Mouse (Mus musculus): ENCODE data around the gene Terf2ip.

The Terf2ip gene

GRCm38 (mm10) chr8:112010997-112011815 is at the start of gene Terf2ip, which contains the start of gene Kars:
Gene Terf2ip (plus strand): TSS chr8:112011398.
Gene Kars (minus strand): TSS chr8:112011323.
- peak; percentile 96 for DNase-seq (ENCODE audit: low read depth, low spot score)

GRCm38 (mm10) chr8:111962589-111962988 is 48.6 kb upstream of the Terf2ip start:
- DNase-seq (ENCODE audit: low read depth, low spot score), result no peak

DNA sequence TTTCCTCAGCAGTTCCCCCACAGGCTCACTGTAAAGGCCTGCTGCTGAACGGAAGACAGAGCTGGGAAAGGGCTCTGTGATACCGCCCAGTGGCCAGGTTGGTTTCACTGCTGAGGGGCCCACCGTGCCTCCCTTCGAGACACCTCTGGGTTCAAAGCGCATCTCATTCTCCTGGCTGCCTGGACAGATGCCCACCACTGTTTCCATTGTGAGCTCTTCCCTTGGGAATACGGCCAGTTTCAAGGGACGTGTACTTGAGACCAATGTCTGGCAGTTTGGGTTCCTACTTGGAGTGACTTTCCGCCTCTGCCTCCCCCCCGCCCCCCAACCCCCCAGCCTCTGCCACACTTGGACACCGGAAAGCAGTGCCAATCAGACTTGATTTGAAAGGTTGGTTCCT is 48.1 kb upstream of the Terf2ip start:
- DNase-seq (ENCODE audit: low read depth, low spot score), result no peak

- no peak for DNase-seq (ENCODE audit: low read depth, low spot score)
Measured at GRCm38 (mm10) chr8:111963546-111963945, 47.7 kb upstream of the Terf2ip start.

DNA sequence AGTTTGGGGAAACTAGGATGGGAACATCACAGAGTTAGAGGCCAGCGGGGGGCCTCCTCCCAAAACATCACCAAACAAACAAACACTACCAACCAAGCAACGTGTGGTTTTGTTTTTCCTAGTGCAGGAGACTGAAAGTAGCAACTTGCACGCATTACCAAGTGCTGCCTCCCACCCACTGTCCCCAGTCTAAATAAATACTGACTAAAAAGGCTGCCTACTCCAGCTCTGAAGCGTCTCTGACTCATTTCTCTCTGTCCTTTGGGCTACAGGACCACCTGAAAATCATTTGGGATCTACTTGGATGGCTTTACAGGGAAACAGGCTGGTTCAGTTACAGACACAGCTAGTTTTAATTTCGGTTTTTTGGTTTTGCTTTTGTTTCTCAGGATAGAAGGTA is 46.8 kb upstream of the Terf2ip start:
- DNase-seq (ENCODE audit: low read depth, low spot score), result no peak

DNA sequence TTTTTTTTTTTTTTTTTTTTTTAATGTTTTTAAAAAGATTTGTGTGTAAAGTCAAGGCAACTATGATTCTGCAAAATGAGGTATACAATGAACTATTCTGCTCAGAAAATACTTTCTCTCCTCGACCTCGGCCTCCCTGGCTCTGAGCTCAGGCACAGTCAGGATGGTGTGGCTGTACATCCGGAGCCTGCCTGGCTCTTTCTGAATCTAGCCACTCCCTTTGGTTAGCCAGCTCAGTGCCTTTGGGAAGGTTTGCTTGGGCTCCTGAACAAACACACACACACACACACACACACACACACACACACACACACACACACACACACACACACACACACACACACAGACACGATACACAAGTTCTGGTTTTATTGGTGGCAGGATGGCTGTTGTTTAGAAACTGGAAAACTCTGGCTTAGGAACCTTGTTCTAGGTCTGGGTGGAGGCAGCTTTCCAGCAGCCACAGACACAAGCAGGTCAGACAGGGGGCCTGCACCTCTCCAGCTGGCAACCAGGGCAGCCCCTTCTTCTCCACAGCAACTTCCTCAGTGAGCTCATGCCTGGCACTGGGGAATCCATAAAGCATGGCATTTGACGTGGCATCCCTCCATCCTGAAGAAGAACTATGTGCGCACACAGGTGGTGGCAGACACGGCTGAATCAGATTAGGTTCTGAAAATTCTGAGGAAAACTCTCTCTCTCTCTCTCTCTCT is 46.2 kb upstream of the Terf2ip start:
- no peak for DNase-seq (ENCODE audit: low read depth, low spot score)

- peak; percentile 25 for DNase-seq (ENCODE audit: low read depth, low spot score)
Measured at GRCm38 (mm10) chr8:111967246-111967870, 43.8 kb upstream of the Terf2ip start.

- no peak for DNase-seq (ENCODE audit: low read depth, low spot score)
Measured at GRCm38 (mm10) chr8:111968541-111968940, 42.7 kb upstream of the Terf2ip start.

DNA sequence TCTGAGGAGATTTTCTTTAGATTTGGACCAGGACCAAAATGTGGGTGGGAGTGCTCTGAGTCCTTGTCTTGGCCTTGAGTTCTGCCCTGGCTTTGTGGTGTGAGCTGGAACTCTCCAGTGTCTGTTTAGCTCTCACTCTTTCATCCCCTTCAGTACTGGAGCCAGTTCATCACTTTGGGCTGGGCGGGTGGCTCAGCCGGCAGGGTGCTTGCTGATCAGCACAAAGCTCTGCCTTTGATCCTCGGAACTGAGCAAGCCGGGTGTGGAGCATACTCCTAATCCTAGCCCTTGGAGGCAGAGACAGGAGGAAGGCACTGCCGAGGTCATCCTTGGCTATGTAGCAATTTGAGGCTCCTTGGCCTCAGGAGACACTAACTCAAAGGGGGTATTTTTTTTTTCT is 42.2 kb upstream of the Terf2ip start:
- DNase-seq (ENCODE audit: low read depth, low spot score), result no peak

- DNase-seq (ENCODE audit: low read depth, low spot score), result peak; percentile 35
Measured at GRCm38 (mm10) chr8:111974138-111974537, 37.1 kb upstream of the Terf2ip start.

- no peak for DNase-seq (ENCODE audit: low read depth, low spot score)
Measured at GRCm38 (mm10) chr8:111975706-111976105, 35.5 kb upstream of the Terf2ip start.

DNA sequence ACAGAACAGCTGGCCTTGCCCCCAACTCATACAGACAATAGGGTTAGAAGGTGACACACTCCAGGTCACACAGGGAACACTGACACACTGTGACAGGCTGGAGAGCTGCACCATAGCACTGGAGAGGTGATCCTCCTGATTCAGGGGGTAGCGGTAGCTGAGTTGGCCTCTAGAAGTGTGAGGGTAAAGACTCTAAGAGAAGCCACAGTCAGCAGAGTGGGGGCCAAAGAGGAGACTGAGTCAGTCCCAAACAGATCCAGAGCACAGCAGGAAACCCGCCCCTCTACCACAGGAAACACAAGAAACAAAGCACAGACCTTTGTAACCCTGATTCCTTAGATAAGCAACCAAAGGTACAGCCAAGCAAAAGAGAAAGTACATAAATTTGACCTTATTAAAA is 34.9 kb upstream of the Terf2ip start:
- DNase-seq (ENCODE audit: low read depth, low spot score), result peak; percentile 58

- no peak for DNase-seq (ENCODE audit: low read depth, low spot score)
Measured at GRCm38 (mm10) chr8:111978147-111978546, 33.1 kb upstream of the Terf2ip start.

DNA sequence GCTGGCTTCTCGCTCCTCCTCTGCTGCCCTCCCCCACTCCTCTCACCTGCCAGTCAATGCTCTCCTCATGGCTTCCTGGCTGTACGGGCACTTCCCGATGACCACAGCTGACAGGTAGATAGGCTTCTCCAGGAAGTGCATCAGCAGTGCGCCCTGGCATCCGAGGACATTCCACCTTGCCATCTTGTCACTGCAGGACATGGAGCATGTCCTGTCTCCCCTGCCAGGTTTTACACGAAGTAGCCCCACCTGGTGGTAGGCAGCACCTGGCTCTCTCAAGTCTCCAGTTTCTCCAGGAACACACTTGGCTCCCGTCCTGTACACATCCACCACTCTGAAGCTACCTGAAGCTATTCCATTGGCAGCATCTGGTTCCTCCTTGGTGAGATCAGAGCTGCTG is 29.1 kb upstream of the Terf2ip start:
- peak; percentile 56 for DNase-seq (ENCODE audit: low read depth, low spot score)

- DNase-seq (ENCODE audit: low read depth, low spot score), result no peak
Measured at GRCm38 (mm10) chr8:111984511-111984910, 26.7 kb upstream of the Terf2ip start.

DNA sequence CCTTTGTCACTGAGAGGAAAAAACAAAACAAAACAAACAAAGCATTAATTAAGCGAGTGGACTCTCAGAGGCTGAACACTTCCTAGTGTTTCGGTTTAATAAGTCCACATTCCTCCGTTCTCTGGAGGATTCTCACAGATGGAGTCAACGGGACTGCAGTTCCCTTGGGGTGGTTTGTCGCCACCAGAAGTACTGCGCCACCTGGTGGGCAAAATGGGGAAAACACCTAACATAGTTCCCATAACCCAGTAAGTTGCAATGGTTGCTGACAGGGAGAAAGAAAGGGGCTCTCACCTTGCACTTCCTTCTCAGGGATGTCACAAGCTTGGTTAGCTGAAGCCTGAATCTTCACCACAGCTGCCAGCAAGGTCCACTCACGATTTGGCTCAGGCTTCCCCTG is 21.3 kb upstream of the Terf2ip start:
- DNase-seq (ENCODE audit: low read depth, low spot score), result peak; percentile 90

DNA sequence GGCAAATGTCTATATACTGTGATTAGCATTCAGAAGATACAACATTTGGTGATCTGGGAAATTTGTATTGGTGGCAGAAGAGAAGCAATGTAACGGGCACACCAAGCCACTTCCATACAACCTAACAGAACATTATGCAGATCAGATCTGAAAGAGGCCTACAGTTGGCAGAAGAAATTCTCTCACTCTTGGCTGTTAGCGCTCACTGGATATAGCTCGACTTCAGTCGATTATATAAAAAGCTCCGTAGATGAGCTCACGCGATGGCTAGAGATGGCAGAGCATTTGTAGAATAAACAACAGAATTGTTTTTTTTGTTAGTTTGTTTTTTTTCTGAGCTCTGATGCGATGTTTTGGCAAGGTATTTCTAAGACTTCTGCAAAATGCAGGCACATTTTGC is 19.9 kb upstream of the Terf2ip start:
- DNase-seq (ENCODE audit: low read depth, low spot score), result no peak

- DNase-seq (ENCODE audit: low read depth, low spot score), result peak; percentile 92
Measured at GRCm38 (mm10) chr8:111992013-111992702, 19.0 kb upstream of the Terf2ip start, which contains the start of gene Adat1. Gene Adat1 (minus strand): TSS chr8:111992302.

- DNase-seq (ENCODE audit: low read depth, low spot score), result no peak
Measured at GRCm38 (mm10) chr8:111992703-111993039, 18.5 kb upstream of the Terf2ip start.

- DNase-seq (ENCODE audit: low read depth, low spot score), result no peak
Measured at GRCm38 (mm10) chr8:112004754-112005153, 6.4 kb upstream of the Terf2ip start.

DNA sequence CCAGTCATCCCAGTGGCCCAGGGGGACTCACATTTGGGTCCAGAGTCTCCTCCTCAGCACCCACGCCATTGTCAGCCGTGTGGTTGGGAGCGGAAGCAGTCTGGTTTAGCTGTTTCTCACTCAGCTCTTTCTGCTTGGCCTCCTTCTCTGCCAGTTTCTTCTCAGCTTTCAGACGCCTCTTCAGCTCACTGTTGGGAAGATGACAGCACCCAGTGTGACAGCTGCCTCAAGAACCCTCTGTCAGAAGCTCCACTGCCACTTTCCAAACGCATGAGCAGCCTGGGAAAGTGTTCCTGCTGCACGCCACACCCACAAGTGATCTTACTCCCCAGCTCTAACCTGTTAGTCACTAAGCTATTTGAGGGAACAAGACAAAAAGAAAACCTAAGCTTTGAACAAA is 5.6 kb upstream of the Terf2ip start:
- DNase-seq (ENCODE audit: low read depth, low spot score), result no peak

- no peak for DNase-seq (ENCODE audit: low read depth, low spot score)
Measured at GRCm38 (mm10) chr8:112007669-112008068, 3.5 kb upstream of the Terf2ip start.
